Mouse (Mus musculus): ENCODE data around the gene Tubb3.

The Tubb3 gene

GRCm38 (mm10) chr8:123411246-123411645 is at the start of gene Tubb3:
Gene Tubb3, plus strand, starts transcription at chr8:123411424.
- DNase-seq (ENCODE audit: low spot score): peak; percentile 72

GRCm38 (mm10) chr8:123373403-123374238 is 37.6 kb upstream of the Tubb3 start, which contains the start of gene Tcf25:
Gene Tcf25, plus strand, starts transcription at chr8:123373753.
- peak; percentile 96 for DNase-seq (ENCODE audit: low spot score)

- peak; percentile 92 for DNase-seq (ENCODE audit: low spot score)
Measured at GRCm38 (mm10) chr8:123374239-123374578, 37.0 kb upstream of the Tubb3 start.

GRCm38 (mm10) chr8:123375701-123376100 is 35.5 kb upstream of the Tubb3 start:
- DNase-seq (ENCODE audit: low spot score): no peak

- no peak for DNase-seq (ENCODE audit: low spot score)
Measured at GRCm38 (mm10) chr8:123376106-123376505, 35.1 kb upstream of the Tubb3 start.

- DNase-seq (ENCODE audit: low spot score): no peak
Measured at GRCm38 (mm10) chr8:123381711-123382110, 29.5 kb upstream of the Tubb3 start.

- DNase-seq (ENCODE audit: low spot score): no peak
Measured at GRCm38 (mm10) chr8:123382516-123382915, 28.7 kb upstream of the Tubb3 start.

GRCm38 (mm10) chr8:123384883-123385540 is 26.2 kb upstream of the Tubb3 start:
- no peak for DNase-seq (ENCODE audit: low spot score)

GRCm38 (mm10) chr8:123387041-123387440 is 24.2 kb upstream of the Tubb3 start:
- no peak for DNase-seq (ENCODE audit: low spot score)

- no peak for DNase-seq (ENCODE audit: low spot score)
Measured at GRCm38 (mm10) chr8:123387801-123388200, 23.4 kb upstream of the Tubb3 start.

- no peak for DNase-seq (ENCODE audit: low spot score)
Measured at GRCm38 (mm10) chr8:123389026-123389425, 22.2 kb upstream of the Tubb3 start.

GRCm38 (mm10) chr8:123398308-123398707 is 12.9 kb upstream of the Tubb3 start:
- DNase-seq (ENCODE audit: low spot score): no peak

- DNase-seq (ENCODE audit: low spot score): no peak
Measured at GRCm38 (mm10) chr8:123401936-123402335, 9.3 kb upstream of the Tubb3 start.

GRCm38 (mm10) chr8:123402730-123403326 is 8.4 kb upstream of the Tubb3 start:
- no peak for DNase-seq (ENCODE audit: low spot score)

- no peak for DNase-seq (ENCODE audit: low spot score)
Measured at GRCm38 (mm10) chr8:123404521-123404920, 6.7 kb upstream of the Tubb3 start.

- DNase-seq (ENCODE audit: low spot score): no peak
Measured at GRCm38 (mm10) chr8:123406786-123407185, 4.4 kb upstream of the Tubb3 start, which contains the start of gene Mc1r. Gene Mc1r, plus strand, starts transcription at chr8:123407107.

GRCm38 (mm10) chr8:123407612-123408011 is 3.6 kb upstream of the Tubb3 start:
- DNase-seq (ENCODE audit: low spot score): no peak

GRCm38 (mm10) chr8:123408586-123409544 is 2.4 kb upstream of the Tubb3 start:
- DNase-seq (ENCODE audit: low spot score): peak; percentile 71

- DNase-seq (ENCODE audit: low spot score): peak; percentile 53
Measured at GRCm38 (mm10) chr8:123410049-123410587, 1.1 kb upstream of the Tubb3 start.

GRCm38 (mm10) chr8:123410788-123411187 is 436 bp upstream of the Tubb3 start:
- no peak for DNase-seq (ENCODE audit: low spot score)

GRCm38 (mm10) chr8:123411781-123412327 is 630 bp downstream of the Tubb3 start:
- DNase-seq (ENCODE audit: low spot score): no peak
